Mouse (Mus musculus): ENCODE data around the gene Vsig10. TPM values are rescaled to one million over a fixed set of nuclear protein-coding genes. Genes with fewer than 3 reads are reported as not detected.
"Not testable (repeated sequence)": the region's sequence is repeated elsewhere in the genome, so short reads cannot be mapped to it uniquely, and the experiment has no call there.

The Vsig10 gene
- polyA plus RNA-seq, 1 experiment from 2014 or later = 9.0 TPM

DNA sequence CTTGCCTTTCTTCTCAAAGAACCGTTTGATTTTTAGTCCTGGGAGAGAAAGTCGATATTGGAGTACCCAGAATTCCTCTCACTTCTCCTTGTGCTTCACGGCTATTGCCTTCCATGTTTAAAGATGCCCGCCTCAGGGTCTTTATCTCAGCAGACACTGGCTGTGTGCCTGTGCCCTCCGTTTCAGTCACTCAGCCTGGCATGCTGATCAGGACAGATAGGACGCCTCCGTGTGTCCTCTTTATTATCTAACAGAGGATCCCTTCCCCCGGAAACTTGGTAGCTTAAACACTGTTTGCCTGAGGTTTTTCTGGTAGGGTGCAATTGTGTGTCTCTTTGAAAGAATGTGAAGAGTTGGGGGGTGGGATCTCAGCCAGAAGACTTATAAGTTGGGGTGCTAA lies 19.6 kb downstream of the Vsig10 start:
- H3K4me1 ChIP-seq (replicated peaks) = no peaks in the 10 kb centered on the region
- no peak overlapping the region for H3K9ac ChIP-seq
- peaks cover 11% of the 10 kb centered on the region for H3K9me3 ChIP-seq (replicated peaks)
- H3K4me2 ChIP-seq = no peak overlapping the region
- H3K4me3 ChIP-seq = no peak overlapping the region
- 75% methylated on average over 8 of the region's 8 CpGs for WGBS
- no peak for ATAC-seq (ENCODE audit: insufficient number of reproducible peaks, low FRiP score)
- no peaks in the 10 kb centered on the region for H3K27me3 ChIP-seq (replicated peaks)
- H3K36me3 ChIP-seq = peaks cover 49% of the 10 kb centered on the region
- H3K27ac ChIP-seq (ENCODE audit: poor library complexity, severe bottlenecking) = no peak overlapping the region

DNA sequence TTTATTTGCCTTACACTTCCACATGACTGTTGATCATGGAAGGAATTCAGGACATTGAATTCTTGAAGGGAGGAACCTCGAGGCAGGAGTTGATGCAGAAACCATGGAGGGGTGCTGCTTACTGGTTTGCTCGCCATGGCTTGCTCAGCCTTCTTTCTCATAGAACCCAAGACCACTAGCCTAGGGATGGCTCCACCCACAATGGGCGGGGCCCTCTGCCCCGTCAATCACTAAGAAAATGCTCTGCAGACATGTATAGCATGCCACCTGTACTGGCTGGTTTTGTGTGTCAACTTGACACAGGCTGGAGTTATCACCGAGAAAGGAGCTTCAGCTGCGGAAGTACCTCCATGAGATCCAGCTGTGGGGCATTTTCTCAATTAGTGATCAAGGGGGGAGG lies 21.2 kb downstream of the Vsig10 start:
- 74% methylated on average over 6 of the region's 6 CpGs for WGBS
- no peak for ATAC-seq (ENCODE audit: insufficient number of reproducible peaks, low FRiP score)

DNA sequence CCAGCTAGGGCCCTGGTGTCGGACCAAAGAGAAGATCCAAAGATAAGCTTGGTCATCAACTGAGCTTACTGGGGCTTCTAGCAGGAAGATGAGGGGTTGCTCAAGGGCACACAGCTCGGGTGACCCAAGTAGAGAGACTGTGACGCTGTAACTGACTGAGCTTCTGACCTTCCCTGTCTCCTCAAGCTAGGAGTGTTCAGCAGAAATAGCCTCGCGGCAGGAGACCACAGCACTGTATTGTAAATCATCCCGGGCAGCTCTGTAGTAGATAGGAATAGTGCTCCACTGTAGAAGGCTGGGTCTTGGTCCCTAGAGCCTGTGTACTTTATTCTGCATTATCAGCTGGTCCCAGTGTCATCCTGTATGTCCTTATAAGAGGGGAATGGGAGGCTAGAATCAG lies 23.0 kb downstream of the Vsig10 start:
- Histone ChIP-seq H3K4me3 (no peak overlapping the region), H3K4me2 (no peak overlapping the region), H3K36me3 (peaks cover 43% of the 10 kb centered on the region), H3K4me1 (replicated peaks) (no peaks in the 10 kb centered on the region), H3K27ac (ENCODE audit: poor library complexity, severe bottlenecking) (no peak overlapping the region), H3K27me3 (replicated peaks) (no peaks in the 10 kb centered on the region), H3K9ac (no peak overlapping the region), H3K9me3 (replicated peaks) (peaks cover under 1% of the 10 kb centered on the region; the same call in 1 of the 2 replicates)
- ATAC-seq (ENCODE audit: insufficient number of reproducible peaks, low FRiP score) = no peak
- 60% methylated on average over 6 of the region's 6 CpGs for WGBS

More for the DNA sequence above, 21.2 kb downstream of the Vsig10 start:
- peaks cover 52% of the 10 kb centered on the region for H3K36me3 ChIP-seq
- H3K27me3 ChIP-seq (replicated peaks) = no peaks in the 10 kb centered on the region
- H3K4me3 ChIP-seq = no peak overlapping the region
- H3K4me2 ChIP-seq = no peak overlapping the region
- no peaks in the 10 kb centered on the region for H3K4me1 ChIP-seq (replicated peaks)
- no peak overlapping the region for H3K9ac ChIP-seq
- no peak overlapping the region for H3K27ac ChIP-seq (ENCODE audit: poor library complexity, severe bottlenecking)
- peaks cover 5% of the 10 kb centered on the region; the same call in 1 of the 2 replicates for H3K9me3 ChIP-seq (replicated peaks)

DNA sequence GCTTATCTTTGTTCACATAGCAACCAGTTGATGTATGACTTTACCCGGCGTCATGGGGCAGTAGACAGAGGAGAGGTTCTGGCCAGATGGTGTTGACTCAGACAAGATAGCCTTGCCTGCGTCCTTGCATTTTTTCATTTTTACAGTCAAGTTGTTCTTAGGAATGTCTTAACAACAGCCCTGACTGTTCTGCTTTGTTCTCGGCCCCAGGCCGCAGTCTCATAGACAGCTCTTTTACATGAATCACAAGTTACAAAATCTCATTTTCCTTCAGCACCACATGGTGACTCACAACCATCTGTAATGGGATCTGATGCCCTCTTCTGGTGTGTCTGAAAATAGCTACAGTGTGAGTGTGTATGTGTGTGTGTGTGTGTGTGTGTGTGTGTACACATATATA lies 25.6 kb downstream of the Vsig10 start:
- H3K9ac ChIP-seq; H3K4me3 ChIP-seq; H3K9me3 ChIP-seq (replicated peaks); H3K4me2 ChIP-seq; H3K27me3 ChIP-seq (replicated peaks); ATAC-seq (ENCODE audit: insufficient number of reproducible peaks, low FRiP score); H3K27ac ChIP-seq (ENCODE audit: poor library complexity, severe bottlenecking); H3K4me1 ChIP-seq (replicated peaks): not testable (repeated sequence)
- 66% methylated on average over 5 of the region's 5 CpGs for WGBS
- peaks cover 41% of the 10 kb centered on the region for H3K36me3 ChIP-seq

DNA sequence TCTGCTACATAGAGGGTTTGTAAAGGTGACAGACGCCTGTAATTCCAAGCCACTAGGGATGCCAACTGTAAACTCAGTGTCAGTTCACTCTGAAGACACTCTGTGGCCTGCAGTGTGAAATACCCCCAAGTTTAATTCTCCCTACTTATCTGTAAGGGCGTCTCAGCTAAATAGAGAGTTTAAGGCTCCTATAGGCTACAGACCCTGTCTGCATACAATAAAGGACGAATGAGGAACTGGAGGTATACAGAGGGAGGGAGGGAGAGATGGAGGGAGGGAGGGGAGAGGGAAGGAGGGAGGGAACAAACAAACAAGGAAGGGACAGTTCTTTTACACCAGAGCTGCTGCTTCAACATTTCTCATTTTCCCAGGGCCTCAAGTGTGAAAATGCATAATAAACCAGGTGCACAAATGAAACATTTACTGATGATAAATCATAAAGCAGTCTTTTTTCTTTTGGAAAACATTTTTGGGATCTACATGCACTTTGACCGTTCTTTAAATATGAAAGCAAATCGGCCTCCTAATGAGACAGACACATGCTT lies 26.6 kb downstream of the Vsig10 start:
- no peaks in the 10 kb centered on the region for H3K4me1 ChIP-seq (replicated peaks)
- no peak overlapping the region for H3K4me3 ChIP-seq
- H3K36me3 ChIP-seq = peaks cover 38% of the 10 kb centered on the region
- no peaks in the 10 kb centered on the region for H3K27me3 ChIP-seq (replicated peaks)
- no peak for ATAC-seq (ENCODE audit: insufficient number of reproducible peaks, low FRiP score)
- no peak overlapping the region for H3K27ac ChIP-seq (ENCODE audit: poor library complexity, severe bottlenecking)
- no peak overlapping the region for H3K9ac ChIP-seq
- no peak overlapping the region for H3K4me2 ChIP-seq
- 72% methylated on average over 5 of the region's 5 CpGs for WGBS
- peaks cover 2% of the 10 kb centered on the region; the same call in 1 of the 2 replicates for H3K9me3 ChIP-seq (replicated peaks)

DNA sequence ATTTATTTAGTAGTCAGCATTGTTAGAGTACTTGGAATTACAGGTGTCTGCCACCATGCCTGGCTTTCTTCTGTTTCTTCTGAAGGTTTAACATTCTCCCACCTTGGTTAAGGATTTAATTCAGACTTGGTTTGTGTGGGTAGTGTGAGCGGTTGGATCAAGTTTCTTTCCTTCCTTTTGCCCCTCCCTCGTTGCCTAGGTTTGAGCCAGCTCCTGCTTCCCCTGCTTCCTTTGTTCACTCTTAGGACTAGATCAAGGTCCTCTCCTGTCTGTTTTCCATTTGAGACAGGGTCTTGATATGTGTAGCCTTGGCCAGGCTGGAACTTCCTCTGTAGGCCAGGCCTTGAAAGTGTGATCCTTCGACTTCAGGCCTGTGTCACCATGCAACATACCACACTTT lies 27.4 kb downstream of the Vsig10 start:
- no peak overlapping the region for H3K27ac ChIP-seq (ENCODE audit: poor library complexity, severe bottlenecking)
- H3K4me2 ChIP-seq = no peak overlapping the region
- H3K4me3 ChIP-seq = no peak overlapping the region
- ATAC-seq (ENCODE audit: insufficient number of reproducible peaks, low FRiP score) = no peak
- no peaks in the 10 kb centered on the region for H3K27me3 ChIP-seq (replicated peaks)
- peaks cover 38% of the 10 kb centered on the region for H3K36me3 ChIP-seq
- H3K9ac ChIP-seq = no peak overlapping the region
- peaks cover 2% of the 10 kb centered on the region; the same call in 1 of the 2 replicates for H3K9me3 ChIP-seq (replicated peaks)
- WGBS = 60% methylated on average over 3 of the region's 3 CpGs
- H3K4me1 ChIP-seq (replicated peaks) = no peaks in the 10 kb centered on the region

DNA sequence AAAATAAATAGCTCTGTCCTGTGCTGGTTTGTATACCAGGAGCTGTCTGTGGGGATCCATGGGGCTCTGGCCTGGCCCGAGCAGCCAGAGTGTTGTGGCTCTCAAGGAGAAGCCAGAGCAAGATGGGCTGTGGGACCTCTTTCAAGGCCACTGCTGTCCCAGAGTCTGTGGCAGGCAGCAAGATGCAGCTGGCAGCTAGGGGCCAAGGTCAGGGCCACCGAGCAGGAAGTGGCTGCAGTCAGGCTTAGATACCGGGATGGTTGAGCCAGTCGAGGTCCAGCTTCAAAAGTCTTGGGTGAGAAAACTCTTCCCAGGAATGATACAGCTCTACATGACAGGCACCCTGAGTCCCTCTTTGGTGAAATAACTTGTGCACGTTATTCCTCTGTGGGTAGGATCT lies 28.1 kb downstream of the Vsig10 start:
- 62% methylated on average over 5 of the region's 5 CpGs for WGBS
- peaks cover 2% of the 10 kb centered on the region; the same call in 1 of the 2 replicates for H3K9me3 ChIP-seq (replicated peaks)
- H3K9ac ChIP-seq = no peak overlapping the region
- no peak overlapping the region for H3K4me3 ChIP-seq
- no peak overlapping the region for H3K27ac ChIP-seq (ENCODE audit: poor library complexity, severe bottlenecking)
- ATAC-seq (ENCODE audit: insufficient number of reproducible peaks, low FRiP score) = no peak
- H3K27me3 ChIP-seq (replicated peaks) = no peaks in the 10 kb centered on the region
- no peaks in the 10 kb centered on the region for H3K4me1 ChIP-seq (replicated peaks)
- peaks cover 40% of the 10 kb centered on the region for H3K36me3 ChIP-seq
- no peak overlapping the region for H3K4me2 ChIP-seq

DNA sequence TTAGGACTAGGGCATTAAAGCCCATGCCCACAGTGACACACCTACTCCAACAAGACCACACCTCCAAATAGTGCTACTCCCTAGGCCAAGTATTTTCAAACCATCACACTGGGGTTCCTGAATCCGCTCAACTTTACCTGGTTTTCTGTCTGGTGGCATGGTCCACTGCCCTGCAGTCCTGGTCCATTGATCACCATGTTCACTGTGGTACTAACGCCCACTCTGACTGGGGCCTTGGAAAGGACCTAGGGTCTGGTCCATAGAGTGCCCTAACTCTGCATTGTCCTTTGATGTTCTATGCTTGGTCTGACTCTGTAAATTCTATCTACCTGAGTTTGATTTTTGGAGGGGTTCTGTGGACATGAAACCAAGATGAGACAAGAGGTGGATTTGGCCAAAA lies 29.0 kb downstream of the Vsig10 start:
- no peaks in the 10 kb centered on the region for H3K27me3 ChIP-seq (replicated peaks)
- ATAC-seq (ENCODE audit: insufficient number of reproducible peaks, low FRiP score) = no peak
- no peak overlapping the region for H3K4me3 ChIP-seq
- H3K4me1 ChIP-seq (replicated peaks) = no peaks in the 10 kb centered on the region
- H3K27ac ChIP-seq (ENCODE audit: poor library complexity, severe bottlenecking) = no peak overlapping the region
- H3K9ac ChIP-seq = no peak overlapping the region
- H3K4me2 ChIP-seq = peak overlapping the region; percentile 22; the same call in 1 of the 2 replicates
- 82% methylated on average over 2 of the region's 2 CpGs for whole genome bisulfite sequencing
- peaks cover 2% of the 10 kb centered on the region; the same call in 1 of the 2 replicates for H3K9me3 ChIP-seq (replicated peaks)
- H3K36me3 ChIP-seq = peaks cover 49% of the 10 kb centered on the region

DNA sequence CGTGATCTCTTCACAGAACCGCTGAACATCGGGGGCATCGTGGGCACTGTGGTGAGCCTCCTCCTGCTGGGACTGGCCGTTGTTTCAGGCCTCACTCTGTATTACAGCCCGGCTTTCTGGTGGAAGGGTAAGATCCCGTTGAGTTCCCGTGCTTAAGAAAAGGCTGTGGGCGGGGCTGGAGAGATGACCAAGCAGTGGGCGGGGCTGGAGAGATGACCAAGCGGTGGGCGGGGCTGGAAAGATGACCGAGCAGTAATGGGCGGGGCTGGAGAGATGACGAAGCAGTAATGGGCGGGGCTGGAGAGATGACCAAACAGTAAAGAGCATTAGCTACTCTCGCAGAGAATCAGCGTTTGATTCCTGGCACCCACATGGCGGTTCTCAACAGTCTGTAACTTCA lies 29.4 kb downstream of the Vsig10 start:
- H3K9ac ChIP-seq = no peak overlapping the region
- peak overlapping the region; percentile 22; the same call in 1 of the 2 replicates for H3K4me2 ChIP-seq
- H3K4me3 ChIP-seq = no peak overlapping the region
- peak; percentile 83 for ATAC-seq (ENCODE audit: insufficient number of reproducible peaks, low FRiP score)
- no peaks in the 10 kb centered on the region for H3K27me3 ChIP-seq (replicated peaks)
- no peaks in the 10 kb centered on the region for H3K4me1 ChIP-seq (replicated peaks)
- peaks cover 2% of the 10 kb centered on the region; the same call in 1 of the 2 replicates for H3K9me3 ChIP-seq (replicated peaks)
- WGBS = 38% methylated on average over 19 of the region's 19 CpGs
- H3K27ac ChIP-seq (ENCODE audit: poor library complexity, severe bottlenecking) = no peak overlapping the region
- peaks cover 50% of the 10 kb centered on the region for H3K36me3 ChIP-seq

DNA sequence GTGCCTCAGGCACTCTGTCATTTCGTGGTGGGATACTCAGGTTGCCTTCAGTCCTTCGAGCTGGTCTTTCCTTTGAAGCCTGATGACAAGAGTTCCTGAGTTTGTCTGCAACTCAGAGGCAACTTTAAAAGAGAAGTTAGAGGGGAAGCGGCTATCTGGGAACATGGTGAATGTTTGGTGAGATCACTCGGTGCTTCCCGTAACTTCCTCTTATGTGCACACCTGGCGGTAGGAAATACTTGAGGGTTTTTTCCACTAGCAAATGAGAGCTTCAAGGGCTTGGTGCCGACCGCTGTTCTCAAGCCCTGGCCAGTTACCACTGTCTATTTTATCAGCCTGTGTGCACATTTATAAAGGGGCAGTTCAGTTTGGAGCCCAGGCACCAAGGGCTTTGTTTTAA lies 35.2 kb downstream of the Vsig10 start:
- H3K9ac ChIP-seq = no peak overlapping the region
- no peak overlapping the region for H3K4me2 ChIP-seq
- no peak overlapping the region for H3K27ac ChIP-seq (ENCODE audit: poor library complexity, severe bottlenecking)
- H3K36me3 ChIP-seq = peaks cover 21% of the 10 kb centered on the region
- no peak overlapping the region for H3K4me3 ChIP-seq
- H3K27me3 ChIP-seq (replicated peaks) = no peaks in the 10 kb centered on the region
- no peak for ATAC-seq (ENCODE audit: insufficient number of reproducible peaks, low FRiP score)
- 61% methylated on average over 8 of the region's 8 CpGs for WGBS
- no peaks in the 10 kb centered on the region for H3K9me3 ChIP-seq (replicated peaks)
- H3K4me1 ChIP-seq (replicated peaks) = peaks cover 24% of the 10 kb centered on the region

DNA sequence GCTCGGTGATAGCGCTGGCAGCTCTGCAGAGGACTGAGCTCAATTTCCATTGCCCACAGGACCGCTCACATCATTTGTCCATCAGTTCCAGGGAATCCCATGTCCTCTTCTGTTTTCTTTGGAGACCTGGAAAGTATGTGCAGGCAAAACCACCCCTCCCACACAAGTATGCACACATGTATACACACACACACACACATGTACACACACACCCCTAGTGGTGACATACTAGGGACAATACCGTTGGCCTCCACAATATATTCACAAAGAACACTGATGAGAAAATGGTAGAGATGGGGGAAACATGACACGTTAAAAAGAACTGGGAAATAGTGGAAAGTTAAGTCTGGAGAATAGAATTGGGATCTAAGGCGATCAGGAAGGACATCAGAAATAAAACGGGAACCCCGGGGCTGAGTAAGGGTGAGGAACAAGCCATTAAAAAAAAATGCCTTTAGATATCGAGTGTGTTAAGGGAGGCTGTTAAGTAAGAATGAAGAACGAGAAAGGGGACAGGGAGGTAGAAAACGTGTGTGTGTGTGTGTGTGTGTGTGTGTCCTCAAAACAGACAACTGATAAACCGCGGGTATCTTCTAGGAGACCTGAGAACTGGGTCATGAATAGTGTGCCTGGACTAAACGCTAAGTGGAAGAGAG lies 36.9 kb downstream of the Vsig10 start:
- peaks cover 41% of the 10 kb centered on the region for H3K4me1 ChIP-seq (replicated peaks)
- peaks cover 12% of the 10 kb centered on the region; the same call in 1 of the 2 replicates for H3K36me3 ChIP-seq
- peak overlapping the region; percentile 94; the same call in 1 of the 2 replicates for H3K4me3 ChIP-seq
- H3K27ac ChIP-seq (ENCODE audit: poor library complexity, severe bottlenecking) = peak overlapping the region; percentile 98
- 40% methylated on average over 14 of the region's 14 CpGs for WGBS
- H3K27me3 ChIP-seq (replicated peaks) = no peaks in the 10 kb centered on the region
- peak overlapping the region; percentile 88 for H3K4me2 ChIP-seq
- H3K9ac ChIP-seq = peak overlapping the region; percentile 96; the same call in 1 of the 2 replicates
- no peaks in the 10 kb centered on the region for H3K9me3 ChIP-seq (replicated peaks)
- no peak for ATAC-seq (ENCODE audit: insufficient number of reproducible peaks, low FRiP score)
